Comparison of ENCODE assay signal across 8 mouse cellular contexts in the genomic region with DNA sequence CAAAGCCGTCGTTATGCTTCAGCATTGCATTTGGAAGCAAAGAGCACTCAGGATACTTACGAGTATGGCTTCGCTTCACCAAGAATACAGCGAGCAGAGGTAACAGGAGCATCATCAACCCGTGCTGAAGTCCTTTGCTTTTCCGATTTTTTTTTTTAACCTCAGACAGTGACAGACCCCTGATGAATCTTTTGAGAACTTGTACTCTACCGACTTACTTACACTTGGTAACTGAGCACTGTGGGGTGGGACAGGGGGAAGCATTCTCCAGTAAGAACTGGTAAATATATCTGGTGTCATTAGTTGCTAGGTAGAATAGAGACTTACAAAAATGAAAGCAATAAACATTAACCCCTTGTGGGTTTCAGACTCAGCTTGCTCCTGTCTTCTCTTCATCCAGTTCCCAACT. TPM values are rescaled to one million over a fixed set of nuclear protein-coding genes. Genes with fewer than 3 reads are reported as not detected.
DNase-seq lines count a peak whose midpoint lies in the region; ATAC-seq and TF ChIP-seq lines count a peak whose summit lies in the region.

A gene (minus strand): TSS at position 243 of the 409 bp plus-strand sequence.

- TF ChIP-seq CTCF in stomach, postnatal 0 days (IDR thresholded peaks at IDR 0.05; ENCODE audit: low read depth) = no peak

- 0 out of 2 replicates have a peak within 1 kb of the TSS, but pooled peaks have one; percentile 7 for H3K27ac ChIP-seq in embryonic facial prominence, embryonic 12.5 days
- peak within 1 kb of the TSS; percentile 67 for H3K27ac ChIP-seq in heart, embryonic 16.5 days (ENCODE audit: low read length)
- H3K27ac ChIP-seq in stomach, postnatal 0 days (replicated peaks) = peak within 1 kb of the TSS; percentile 84

- H3K4me1 ChIP-seq in embryonic facial prominence, embryonic 12.5 days = peaks cover 6% of the 10 kb centered on the region; the same call in 1 of the 2 replicates
- H3K4me1 ChIP-seq in heart, embryonic 16.5 days (ENCODE audit: control insufficient read depth, insufficient read depth, low read length) = peaks cover 6% of the 10 kb centered on the region; the same call in 1 of the 2 replicates
- no peaks in the 10 kb centered on the region for H3K4me1 ChIP-seq in stomach, postnatal 0 days (replicated peaks; ENCODE audit: control insufficient read depth, insufficient read depth)

- H3K4me3 ChIP-seq in embryonic facial prominence, embryonic 12.5 days = peak within 1 kb of the TSS; percentile 35
- H3K4me3 ChIP-seq in heart, embryonic 16.5 days (ENCODE audit: low read length) = peak within 1 kb of the TSS; percentile 61
- peak within 1 kb of the TSS; percentile 52 for H3K4me3 ChIP-seq in stomach, postnatal 0 days (ENCODE audit: low read depth, low read length)

- TF ChIP-seq EP300 in stomach, postnatal 0 days (optimal IDR thresholded peaks at IDR 0.05) = no peak

- no peaks in the 10 kb centered on the region for H3K9me3 ChIP-seq in embryonic facial prominence, embryonic 12.5 days
- H3K9me3 ChIP-seq in heart, embryonic 16.5 days (replicated peaks; ENCODE audit: control insufficient read depth, low read length) = no peaks in the 10 kb centered on the region
- H3K9me3 ChIP-seq in stomach, postnatal 0 days (ENCODE audit: control insufficient read depth, low read length) = no peaks in the 10 kb centered on the region

- H3K4me2 ChIP-seq in embryonic facial prominence, embryonic 12.5 days (replicated peaks) = peak within 1 kb of the TSS; percentile 42
- peak within 1 kb of the TSS; percentile 66 for H3K4me2 ChIP-seq in heart, embryonic 16.5 days (ENCODE audit: low read depth, low read length)
- peak within 1 kb of the TSS; percentile 65 for H3K4me2 ChIP-seq in stomach, postnatal 0 days (replicated peaks; ENCODE audit: low read depth)

- peak; percentile 92 for ATAC-seq in embryonic facial prominence, embryonic 12.5 days (ENCODE audit: insufficient number of reproducible peaks, insufficient read depth, low FRiP score, low TSS enrichment)
- ATAC-seq in heart, embryonic 16.5 days (replicated peaks; ENCODE audit: extremely low read depth, insufficient read depth, low FRiP score) = peak; percentile 92
- ATAC-seq in megakaryocyte progenitor cell, adult 5-6 weeks (replicated peaks; ENCODE audit: poor library complexity) = peak; percentile 93
- peak; percentile 93 for ATAC-seq in stomach, postnatal 0 days (ENCODE audit: low FRiP score, low TSS enrichment)

- no peaks in the 10 kb centered on the region for H3K36me3 ChIP-seq in embryonic facial prominence, embryonic 12.5 days
- no peaks in the 10 kb centered on the region for H3K36me3 ChIP-seq in heart, embryonic 16.5 days (ENCODE audit: control insufficient read depth, insufficient read depth)
- no peaks in the 10 kb centered on the region for H3K36me3 ChIP-seq in stomach, postnatal 0 days (ENCODE audit: control insufficient read depth, insufficient read depth, low read length)

- H3K9ac ChIP-seq in embryonic facial prominence, embryonic 12.5 days = peak within 1 kb of the TSS; percentile 29; the same call in 1 of the 2 replicates
- peak within 1 kb of the TSS; percentile 72 for H3K9ac ChIP-seq in heart, embryonic 16.5 days (ENCODE audit: low read length)
- H3K9ac ChIP-seq in stomach, postnatal 0 days (ENCODE audit: low read length) = peak within 1 kb of the TSS; percentile 61

- no peaks in the 10 kb centered on the region for H3K27me3 ChIP-seq in embryonic facial prominence, embryonic 12.5 days
- no peaks in the 10 kb centered on the region for H3K27me3 ChIP-seq in heart, embryonic 16.5 days (ENCODE audit: control insufficient read depth, insufficient read depth, low read length)
- no peaks in the 10 kb centered on the region for H3K27me3 ChIP-seq in stomach, postnatal 0 days (ENCODE audit: control insufficient read depth, insufficient read depth, low read length)

- peak; percentile 46 for DNase-seq in layer of hippocampus, adult 11-12 months (ENCODE audit: low spot score)
- no peak for DNase-seq in layer of hippocampus, postnatal 25 days (ENCODE audit: extremely low spot score in 1 of 2, low spot score in 1 of 2)
- DNase-seq in NIH3T3 (ENCODE audit: low read depth) = peak; percentile 86
- DNase-seq in kidney, postnatal 25 days = peak; percentile 57 to 73
- DNase-seq in stomach, postnatal 0 days (ENCODE audit: low spot score) = peak; percentile 34

- 45% methylated on average over 8 of the region's 8 CpGs for WGBS in embryonic facial prominence, embryonic 12.5 days
- WGBS in heart, embryonic 16.5 days = 28% methylated on average over 8 of the region's 8 CpGs
- 14% methylated on average over 8 of the region's 8 CpGs for WGBS in stomach, postnatal 0 days

RNA-seq across cellular contexts. Expression of the gene that starts here (rescaled TPM):
- total RNA-seq in layer of hippocampus, postnatal 25 days (2021) = 1 to 10 TPM; 2.2 to 3.3 TPM
- 4.6 and 6.2 TPM in 2 replicates for polyA plus RNA-seq in embryonic facial prominence, embryonic 12.5 days (2016; fragmentation: Nextera tagmentation; extraction: Ambion mirVana)
- 7.7 and 10.4 TPM in 2 replicates for polyA plus RNA-seq in heart, embryonic 16.5 days (2015; fragmentation: Nextera tagmentation; extraction: Ambion mirVana)
- 4.6 and 7.6 TPM in 2 replicates for total RNA-seq in megakaryocyte progenitor cell, adult 5-6 weeks (2015)
- 3.3 and 4.1 TPM in 2 replicates for total RNA-seq in megakaryocyte progenitor cell, adult 5-6 weeks (2017)
- 4.2 and 4.3 TPM in 2 replicates for polyA plus RNA-seq in stomach, postnatal 0 days (2015; fragmentation: Nextera tagmentation; extraction: Ambion mirVana)

Comparison
In these comparisons a context has a peak if more than half of its experiments do, and no peak if none do; other contexts are left out.
1. DNase-seq: peak in layer of hippocampus, adult 11-12 months (single experiment), NIH3T3 (single experiment), kidney, postnatal 25 days (2 of 2) and stomach, postnatal 0 days (single experiment); none in layer of hippocampus, postnatal 25 days (0 of 2).
2. H3K27ac ChIP-seq: peak in every context shown above with its lines; median percentile 84 in stomach, postnatal 0 days; 67 in heart, embryonic 16.5 days; 7 in embryonic facial prominence, embryonic 12.5 days.
3. Peak in every context shown above with its lines, with median percentiles within 50 percentile points of each other: ATAC-seq, H3K4me2 ChIP-seq, H3K4me3 ChIP-seq and H3K9ac ChIP-seq.